Mouse (Mus musculus): ENCODE measurements around the gene Xirp1. TPM values are rescaled to one million over a fixed set of nuclear protein-coding genes. Genes with fewer than 3 reads are reported as not detected.

Xirp1 gene
- polyA plus RNA-seq, 1 experiment: 0.03 TPM

- TF ChIP-seq POLR2A (IDR thresholded peaks at IDR 0.05; ENCODE audit: borderline replicate concordance, insufficient read depth, low read length): no peak
- TF ChIP-seq CTCF (IDR thresholded peaks at IDR 0.05; ENCODE audit: borderline replicate concordance, insufficient read depth, low read depth, low read length): no peak
- H3K4me1 ChIP-seq (ENCODE audit: control insufficient read depth, insufficient read depth, low read length): peaks cover 5% of the 10 kb centered on the region; the same call in 1 of the 2 replicates
- H3K27me3 ChIP-seq (ENCODE audit: control insufficient read depth, insufficient read depth, low read length): no peaks in the 10 kb centered on the region
- H3K4me3 ChIP-seq (replicated peaks; ENCODE audit: insufficient read depth, low read depth, low read length): no peak overlapping the region
- H3K27ac ChIP-seq (ENCODE audit: insufficient read depth, low read length): no peak overlapping the region
- no peak for DNase-seq
- 83% methylated on average over 4 of the region's 4 CpGs for WGBS
Measured at GRCm38 (mm10) chr9:119996080-119996479, 27.3 kb downstream of the Xirp1 start.

- no peak for DNase-seq
- peaks cover 3% of the 10 kb centered on the region; the same call in 1 of the 2 replicates for H3K4me1 ChIP-seq (ENCODE audit: control insufficient read depth, insufficient read depth, low read length)
- no peak overlapping the region for H3K4me3 ChIP-seq (replicated peaks; ENCODE audit: insufficient read depth, low read depth, low read length)
- H3K27ac ChIP-seq (ENCODE audit: insufficient read depth, low read length): no peak overlapping the region
- WGBS: 84% methylated on average over 7 of the region's 7 CpGs
- TF ChIP-seq CTCF (IDR thresholded peaks at IDR 0.05; ENCODE audit: borderline replicate concordance, insufficient read depth, low read depth, low read length): no peak
- TF ChIP-seq POLR2A (IDR thresholded peaks at IDR 0.05; ENCODE audit: borderline replicate concordance, insufficient read depth, low read length): no peak
- H3K27me3 ChIP-seq (ENCODE audit: control insufficient read depth, insufficient read depth, low read length): no peaks in the 10 kb centered on the region
Measured at GRCm38 (mm10) chr9:119994207-119994606, 29.2 kb downstream of the Xirp1 start.

GRCm38 (mm10) chr9:119993092-119993844, 30.1 kb downstream of the Xirp1 start:
- WGBS: 81% methylated on average over 10 of the region's 10 CpGs
- Histone ChIP-seq H3K27me3 (ENCODE audit: control insufficient read depth, insufficient read depth, low read length) (no peaks in the 10 kb centered on the region), H3K4me3 (replicated peaks; ENCODE audit: insufficient read depth, low read depth, low read length) (no peak overlapping the region), H3K4me1 (ENCODE audit: control insufficient read depth, insufficient read depth, low read length) (peaks cover 3% of the 10 kb centered on the region; the same call in 1 of the 2 replicates), H3K27ac (ENCODE audit: insufficient read depth, low read length) (no peak overlapping the region)
- TF ChIP-seq CTCF (IDR thresholded peaks at IDR 0.05; ENCODE audit: borderline replicate concordance, insufficient read depth, low read depth, low read length) (no peak), POLR2A (IDR thresholded peaks at IDR 0.05; ENCODE audit: borderline replicate concordance, insufficient read depth, low read length) (no peak)
- DNase-seq: no peak

- Histone ChIP-seq H3K4me3 (replicated peaks; ENCODE audit: insufficient read depth, low read depth, low read length) (no peak overlapping the region), H3K27me3 (ENCODE audit: control insufficient read depth, insufficient read depth, low read length) (no peaks in the 10 kb centered on the region), H3K27ac (ENCODE audit: insufficient read depth, low read length) (no peak overlapping the region), H3K4me1 (ENCODE audit: control insufficient read depth, insufficient read depth, low read length) (peaks cover 3% of the 10 kb centered on the region; the same call in 1 of the 2 replicates)
- no peak for DNase-seq
- 31% methylated on average over 5 of the region's 5 CpGs for WGBS
- TF ChIP-seq POLR2A (IDR thresholded peaks at IDR 0.05; ENCODE audit: borderline replicate concordance, insufficient read depth, low read length) (no peak), CTCF (IDR thresholded peaks at IDR 0.05; ENCODE audit: borderline replicate concordance, insufficient read depth, low read depth, low read length) (no peak)
Measured at GRCm38 (mm10) chr9:119991310-119991709, 32.1 kb downstream of the Xirp1 start.

- Histone ChIP-seq H3K27me3 (ENCODE audit: control insufficient read depth, insufficient read depth, low read length) (no peaks in the 10 kb centered on the region), H3K27ac (ENCODE audit: insufficient read depth, low read length) (no peak overlapping the region), H3K4me1 (ENCODE audit: control insufficient read depth, insufficient read depth, low read length) (peaks cover 3% of the 10 kb centered on the region; the same call in 1 of the 2 replicates), H3K4me3 (replicated peaks; ENCODE audit: insufficient read depth, low read depth, low read length) (no peak overlapping the region)
- TF ChIP-seq CTCF (IDR thresholded peaks at IDR 0.05; ENCODE audit: borderline replicate concordance, insufficient read depth, low read depth, low read length): no peak
- TF ChIP-seq POLR2A (IDR thresholded peaks at IDR 0.05; ENCODE audit: borderline replicate concordance, insufficient read depth, low read length): no peak
- no peak for DNase-seq
- 77% methylated on average over 7 of the region's 7 CpGs for WGBS
Measured at GRCm38 (mm10) chr9:119988304-119988703, 35.1 kb downstream of the Xirp1 start.

GRCm38 (mm10) chr9:119985881-119986574, 37.4 kb downstream of the Xirp1 start:
- Histone ChIP-seq H3K4me3 (replicated peaks; ENCODE audit: insufficient read depth, low read depth, low read length) (no peak overlapping the region), H3K27ac (ENCODE audit: insufficient read depth, low read length) (no peak overlapping the region), H3K4me1 (ENCODE audit: control insufficient read depth, insufficient read depth, low read length) (peaks cover 17% of the 10 kb centered on the region), H3K27me3 (ENCODE audit: control insufficient read depth, insufficient read depth, low read length) (no peaks in the 10 kb centered on the region)
- DNase-seq: no peak
- TF ChIP-seq CTCF (IDR thresholded peaks at IDR 0.05; ENCODE audit: borderline replicate concordance, insufficient read depth, low read depth, low read length): no peak
- no peak for TF ChIP-seq POLR2A (IDR thresholded peaks at IDR 0.05; ENCODE audit: borderline replicate concordance, insufficient read depth, low read length)
- WGBS: 84% methylated on average over 10 of the region's 10 CpGs

- H3K27ac ChIP-seq (ENCODE audit: insufficient read depth, low read length): peak within 1 kb of the TSS; percentile 88
- peaks cover 29% of the 10 kb centered on the region for H3K4me1 ChIP-seq (ENCODE audit: control insufficient read depth, insufficient read depth, low read length)
- no peaks in the 10 kb centered on the region for H3K27me3 ChIP-seq (ENCODE audit: control insufficient read depth, insufficient read depth, low read length)
- 46% methylated on average over 14 of the region's 14 CpGs for WGBS
- TF ChIP-seq POLR2A (IDR thresholded peaks at IDR 0.05; ENCODE audit: borderline replicate concordance, insufficient read depth, low read length) (no peak), CTCF (IDR thresholded peaks at IDR 0.05; ENCODE audit: borderline replicate concordance, insufficient read depth, low read depth, low read length) (no peak)
- DNase-seq: peak in 1 of 2 experiments; percentile 43
- H3K4me3 ChIP-seq (replicated peaks; ENCODE audit: insufficient read depth, low read depth, low read length): peak within 1 kb of the TSS; percentile 74
Measured at GRCm38 (mm10) chr9:119984536-119985011, 38.8 kb downstream of the Xirp1 start, which contains the start of gene Csrnp1. TSS of gene Csrnp1 (minus strand) at chr9:119984658.
